Mouse (Mus musculus): ENCODE measurements around the gene Nmd3. TPM values are rescaled to one million over a fixed set of nuclear protein-coding genes. Genes with fewer than 3 reads are reported as not detected.

Nmd3 gene
- polyA plus RNA-seq, 1 experiment from 2014 or later, result 100 TPM

DNA sequence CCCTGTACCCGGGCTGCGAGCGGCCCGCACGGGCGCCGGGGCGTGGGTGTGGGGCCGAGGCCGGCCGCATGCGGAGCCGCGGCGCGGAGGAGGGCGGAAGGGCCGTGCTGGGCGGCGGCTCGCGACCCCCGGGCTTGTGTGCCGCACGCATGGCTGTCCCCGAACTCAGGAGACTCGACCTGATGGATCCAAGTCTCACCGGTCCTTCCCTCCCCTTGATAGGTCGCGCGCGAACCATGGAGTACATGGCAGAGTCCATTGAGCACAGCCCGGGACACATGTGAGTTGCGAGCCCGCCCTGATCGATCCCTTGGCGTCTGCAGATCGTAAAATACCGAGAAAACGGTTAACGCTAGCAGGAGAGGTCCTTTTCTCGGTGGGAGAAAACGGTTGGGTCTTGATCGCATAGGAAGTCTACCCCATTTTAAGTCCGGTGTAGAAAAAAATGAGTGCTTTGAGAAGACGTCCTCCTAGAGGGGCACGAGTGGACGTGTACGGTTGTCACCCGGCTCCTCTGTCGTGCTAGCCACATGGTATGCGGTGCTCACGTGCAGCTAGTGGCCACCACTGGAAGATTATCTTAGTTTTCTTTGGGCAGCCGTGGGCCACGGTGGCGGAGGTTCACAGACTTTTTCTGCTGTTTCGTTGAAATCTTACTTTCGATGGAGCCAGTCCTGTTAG lies 542 bp downstream of the Nmd3 start:
- ATAC-seq (ENCODE audit: insufficient number of reproducible peaks, low FRiP score), result peak; percentile 73
- H3K4me2 ChIP-seq, result peak overlapping the region; percentile 80
- peaks cover 13% of the 10 kb centered on the region for H3K36me3 ChIP-seq
- peak overlapping the region; percentile 98 for H3K4me3 ChIP-seq
- H3K27ac ChIP-seq (ENCODE audit: poor library complexity, severe bottlenecking), result peak overlapping the region; percentile 93
- WGBS, result under 1% methylated on average over 58 of the region's 58 CpGs
- no peaks in the 10 kb centered on the region for H3K9me3 ChIP-seq (replicated peaks)
- peaks cover 12% of the 10 kb centered on the region for H3K4me1 ChIP-seq (replicated peaks)
- H3K9ac ChIP-seq, result peak overlapping the region; percentile 97
- H3K27me3 ChIP-seq (replicated peaks), result no peaks in the 10 kb centered on the region

DNA sequence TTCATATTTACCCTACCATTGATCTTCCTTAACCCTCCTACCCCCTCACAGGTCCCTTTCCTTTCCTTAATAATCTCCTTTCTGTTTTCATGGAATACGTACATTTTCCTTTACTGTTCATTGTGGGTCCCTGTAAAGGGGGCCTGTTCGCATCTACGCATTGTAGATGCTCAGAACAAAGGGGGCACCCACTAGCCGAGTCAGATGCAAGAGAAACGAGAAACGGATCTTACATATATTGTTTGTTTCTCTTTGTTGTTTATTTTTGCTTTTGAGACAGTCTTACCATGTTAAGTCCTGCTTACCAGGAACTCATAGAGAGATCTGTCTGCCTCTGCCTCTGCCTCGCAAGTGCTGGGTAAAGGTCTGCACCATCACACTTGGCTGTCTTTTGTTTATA lies 1.4 kb downstream of the Nmd3 start:
- no peak overlapping the region for H3K27ac ChIP-seq (ENCODE audit: poor library complexity, severe bottlenecking)
- peak overlapping the region; percentile 80 for H3K4me2 ChIP-seq
- no peaks in the 10 kb centered on the region for H3K9me3 ChIP-seq (replicated peaks)
- WGBS, result 43% methylated on average over 7 of the region's 7 CpGs
- H3K4me3 ChIP-seq, result peak overlapping the region; percentile 98
- peaks cover 14% of the 10 kb centered on the region for H3K36me3 ChIP-seq
- H3K9ac ChIP-seq, result peak overlapping the region; percentile 97; the same call in 1 of the 2 replicates
- peaks cover 12% of the 10 kb centered on the region for H3K4me1 ChIP-seq (replicated peaks)
- ATAC-seq (ENCODE audit: insufficient number of reproducible peaks, low FRiP score), result no peak
- H3K27me3 ChIP-seq (replicated peaks), result no peaks in the 10 kb centered on the region

DNA sequence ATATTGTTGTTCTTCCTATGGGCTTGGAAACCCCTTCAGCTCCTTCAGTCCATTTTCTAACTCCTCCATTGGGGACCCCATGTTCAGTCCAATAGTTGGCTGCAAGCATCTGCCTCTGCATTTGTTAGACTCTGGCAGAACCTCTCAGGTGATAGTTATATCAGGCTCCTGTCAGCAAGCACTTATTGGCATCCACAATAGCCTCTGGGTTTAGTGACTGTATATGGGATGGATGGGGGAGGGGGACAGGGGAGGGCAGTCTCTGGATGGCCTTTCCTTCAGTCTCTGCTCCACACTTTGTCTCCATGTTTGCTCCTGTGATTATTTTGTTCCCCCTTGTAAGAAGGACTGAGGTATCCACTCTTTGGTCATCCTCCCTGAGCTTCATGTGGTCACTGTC lies 9.1 kb downstream of the Nmd3 start:
- Histone ChIP-seq H3K9me3 (replicated peaks) (no peaks in the 10 kb centered on the region), H3K27ac (ENCODE audit: poor library complexity, severe bottlenecking) (no peak overlapping the region), H3K4me2 (no peak overlapping the region), H3K4me3 (no peak overlapping the region), H3K27me3 (replicated peaks) (no peaks in the 10 kb centered on the region), H3K36me3 (peaks cover 44% of the 10 kb centered on the region), H3K9ac (no peak overlapping the region), H3K4me1 (replicated peaks) (peaks cover 7% of the 10 kb centered on the region)
- ATAC-seq (ENCODE audit: insufficient number of reproducible peaks, low FRiP score), result no peak

DNA sequence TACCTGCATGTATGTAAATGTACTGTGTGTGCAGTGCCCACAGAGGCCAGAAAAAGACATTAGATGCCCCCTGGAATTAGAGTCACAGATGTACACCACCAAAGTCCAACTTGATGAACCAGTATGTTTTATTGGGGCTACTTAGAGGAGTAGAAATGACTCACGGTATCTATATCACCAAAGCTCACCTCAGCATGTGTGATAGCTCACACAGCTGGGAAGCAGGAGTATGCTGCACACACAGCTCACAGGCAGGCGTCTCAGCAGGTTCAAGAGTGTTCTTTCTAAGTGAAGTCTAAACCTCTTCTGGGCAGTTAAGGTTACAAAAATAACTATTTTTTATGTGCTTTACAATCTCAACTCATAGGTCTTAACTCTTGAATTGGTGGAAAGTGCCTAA lies 12.2 kb downstream of the Nmd3 start:
- no peak for ATAC-seq (ENCODE audit: insufficient number of reproducible peaks, low FRiP score)
- peaks cover 48% of the 10 kb centered on the region for H3K36me3 ChIP-seq
- H3K27ac ChIP-seq (ENCODE audit: poor library complexity, severe bottlenecking), result no peak overlapping the region
- no peak overlapping the region for H3K9ac ChIP-seq
- H3K9me3 ChIP-seq (replicated peaks), result no peaks in the 10 kb centered on the region
- H3K27me3 ChIP-seq (replicated peaks), result no peaks in the 10 kb centered on the region
- no peak overlapping the region for H3K4me2 ChIP-seq
- H3K4me3 ChIP-seq, result no peak overlapping the region
- peaks cover 7% of the 10 kb centered on the region for H3K4me1 ChIP-seq (replicated peaks)
- WGBS, result 84% methylated on average over 2 of the region's 2 CpGs

DNA sequence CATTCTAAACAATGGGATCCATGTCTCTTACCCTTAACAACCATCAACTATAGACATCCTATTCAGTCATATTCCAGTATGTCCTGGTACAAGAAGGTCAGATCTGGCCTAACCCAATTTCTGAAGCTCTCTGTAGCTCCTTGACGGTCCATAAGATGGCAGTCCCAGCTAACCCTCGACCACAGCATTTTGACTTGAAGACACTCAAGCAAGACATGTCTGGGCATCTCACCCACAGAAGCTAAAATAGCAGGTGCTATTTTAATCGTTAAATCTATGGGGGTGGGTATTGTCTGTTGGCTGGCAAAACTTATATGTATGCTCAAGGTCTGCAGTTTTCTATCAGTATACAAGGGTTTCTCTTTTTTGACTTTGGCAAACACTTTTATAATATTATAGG lies 33.4 kb downstream of the Nmd3 start:
- H3K36me3 ChIP-seq, result peaks cover 54% of the 10 kb centered on the region

DNA sequence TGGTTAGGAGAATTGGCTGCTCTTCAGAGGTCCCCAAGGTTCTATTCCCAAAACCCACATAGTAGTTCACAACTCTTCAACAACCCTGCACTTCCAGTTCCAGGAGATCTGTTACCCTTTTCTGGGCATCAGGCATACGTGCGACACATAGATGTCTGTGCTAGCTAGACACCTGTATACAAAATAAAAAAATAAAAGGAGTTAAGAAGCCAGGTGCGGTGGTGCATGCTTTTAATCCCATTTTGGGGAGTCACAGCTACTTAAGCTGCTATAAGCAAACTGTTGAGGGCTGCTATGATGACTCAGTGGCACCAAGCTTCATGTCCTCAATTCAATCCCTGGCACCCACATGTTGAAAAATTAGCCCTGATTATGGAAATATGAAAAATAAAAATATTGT lies 34.2 kb downstream of the Nmd3 start:
- Histone ChIP-seq H3K27me3 (replicated peaks) (no peaks in the 10 kb centered on the region), H3K9ac (no peak overlapping the region), H3K27ac (ENCODE audit: poor library complexity, severe bottlenecking) (no peak overlapping the region), H3K9me3 (replicated peaks) (no peaks in the 10 kb centered on the region), H3K4me3 (no peak overlapping the region), H3K4me2 (no peak overlapping the region), H3K4me1 (replicated peaks) (no peaks in the 10 kb centered on the region), H3K36me3 (peaks cover 49% of the 10 kb centered on the region)
- no peak for ATAC-seq (ENCODE audit: insufficient number of reproducible peaks, low FRiP score)
- WGBS, result 91% methylated on average over 3 of the region's 3 CpGs

More for the DNA sequence above, 33.4 kb downstream of the Nmd3 start:
- Histone ChIP-seq H3K4me3 (no peak overlapping the region), H3K27ac (ENCODE audit: poor library complexity, severe bottlenecking) (no peak overlapping the region), H3K4me1 (replicated peaks) (no peaks in the 10 kb centered on the region), H3K9me3 (replicated peaks) (no peaks in the 10 kb centered on the region), H3K27me3 (replicated peaks) (no peaks in the 10 kb centered on the region), H3K4me2 (no peak overlapping the region), H3K9ac (no peak overlapping the region)
- 71% methylated on average over 3 of the region's 3 CpGs for WGBS
- ATAC-seq (ENCODE audit: insufficient number of reproducible peaks, low FRiP score), result no peak

DNA sequence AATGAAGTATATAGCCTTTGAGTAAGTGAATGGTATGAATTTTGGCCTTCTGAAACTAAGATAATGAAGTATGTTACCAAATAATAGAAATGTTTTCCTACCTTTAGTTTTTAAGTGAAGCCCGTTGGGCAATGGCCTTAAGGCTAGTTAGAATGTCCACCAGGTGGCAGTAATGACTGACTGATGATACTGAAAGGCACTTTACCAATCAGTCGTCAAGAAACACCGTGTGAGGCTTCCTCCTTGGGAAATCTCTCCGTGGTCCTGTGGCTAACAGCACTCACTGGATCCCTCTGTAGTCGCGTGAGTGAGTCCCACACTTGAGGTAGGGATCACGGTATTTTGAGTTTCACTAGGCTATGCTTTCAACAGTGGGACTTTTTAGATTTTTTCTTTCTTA lies 34.7 kb downstream of the Nmd3 start:
- Histone ChIP-seq H3K27ac (ENCODE audit: poor library complexity, severe bottlenecking) (no peak overlapping the region), H3K9me3 (replicated peaks) (no peaks in the 10 kb centered on the region), H3K36me3 (peaks cover 46% of the 10 kb centered on the region), H3K4me1 (replicated peaks) (no peaks in the 10 kb centered on the region), H3K27me3 (replicated peaks) (no peaks in the 10 kb centered on the region), H3K4me3 (no peak overlapping the region), H3K4me2 (no peak overlapping the region), H3K9ac (no peak overlapping the region)
- no peak for ATAC-seq (ENCODE audit: insufficient number of reproducible peaks, low FRiP score)
- 25% methylated on average over 7 of the region's 7 CpGs for WGBS

DNA sequence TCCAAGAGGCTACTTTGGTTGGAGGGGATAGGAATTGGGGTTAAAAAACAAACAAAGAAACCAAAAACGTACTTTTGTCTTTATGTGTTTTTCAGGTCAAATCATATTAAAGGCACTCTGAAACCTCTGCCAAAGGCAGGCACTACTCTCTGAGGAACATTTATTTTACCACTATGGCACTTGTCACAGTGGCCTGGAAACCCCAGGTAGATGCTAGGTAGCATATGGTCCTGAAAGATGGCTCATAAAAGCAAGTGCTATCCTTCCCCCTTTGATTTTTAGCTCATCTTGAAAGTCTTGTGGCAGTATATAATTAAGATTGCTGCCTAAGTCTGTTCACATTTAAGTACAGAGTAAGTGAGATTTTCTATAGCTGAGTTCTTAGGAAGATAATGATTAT lies 35.7 kb downstream of the Nmd3 start:
- Histone ChIP-seq H3K9ac (no peak overlapping the region), H3K27ac (ENCODE audit: poor library complexity, severe bottlenecking) (no peak overlapping the region), H3K4me3 (no peak overlapping the region), H3K36me3 (peaks cover 45% of the 10 kb centered on the region), H3K27me3 (replicated peaks) (no peaks in the 10 kb centered on the region), H3K4me1 (replicated peaks) (no peaks in the 10 kb centered on the region), H3K4me2 (no peak overlapping the region), H3K9me3 (replicated peaks) (no peaks in the 10 kb centered on the region)
- ATAC-seq (ENCODE audit: insufficient number of reproducible peaks, low FRiP score), result no peak
- WGBS, result 94% methylated on average over 1 of the region's 1 CpGs

DNA sequence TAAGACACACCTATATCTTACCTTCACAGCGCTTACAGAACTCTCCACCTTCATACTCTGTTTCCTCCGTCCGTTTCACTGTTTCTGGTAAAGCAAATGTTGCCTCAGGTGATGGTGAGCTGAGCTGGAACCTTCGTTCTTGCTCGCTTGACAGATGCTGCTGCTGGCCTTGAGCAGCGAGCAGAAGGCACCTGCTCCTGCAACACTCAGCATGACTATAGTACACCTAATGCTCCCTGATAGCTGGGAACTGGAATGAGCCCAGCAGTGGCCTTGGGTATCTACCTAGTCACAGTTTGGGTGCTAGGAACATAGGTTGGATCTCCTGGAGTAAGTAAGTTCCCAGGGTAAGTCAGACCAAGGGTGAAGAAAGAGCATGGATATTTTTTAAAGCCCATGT lies 38.3 kb downstream of the Nmd3 start:
- Histone ChIP-seq H3K4me2 (no peak overlapping the region), H3K9me3 (replicated peaks) (no peaks in the 10 kb centered on the region), H3K27ac (ENCODE audit: poor library complexity, severe bottlenecking) (no peak overlapping the region), H3K9ac (no peak overlapping the region), H3K4me1 (replicated peaks) (no peaks in the 10 kb centered on the region), H3K4me3 (no peak overlapping the region), H3K27me3 (replicated peaks) (no peaks in the 10 kb centered on the region), H3K36me3 (peaks cover 32% of the 10 kb centered on the region)
- no peak for ATAC-seq (ENCODE audit: insufficient number of reproducible peaks, low FRiP score)
- 88% methylated on average over 6 of the region's 6 CpGs for WGBS

DNA sequence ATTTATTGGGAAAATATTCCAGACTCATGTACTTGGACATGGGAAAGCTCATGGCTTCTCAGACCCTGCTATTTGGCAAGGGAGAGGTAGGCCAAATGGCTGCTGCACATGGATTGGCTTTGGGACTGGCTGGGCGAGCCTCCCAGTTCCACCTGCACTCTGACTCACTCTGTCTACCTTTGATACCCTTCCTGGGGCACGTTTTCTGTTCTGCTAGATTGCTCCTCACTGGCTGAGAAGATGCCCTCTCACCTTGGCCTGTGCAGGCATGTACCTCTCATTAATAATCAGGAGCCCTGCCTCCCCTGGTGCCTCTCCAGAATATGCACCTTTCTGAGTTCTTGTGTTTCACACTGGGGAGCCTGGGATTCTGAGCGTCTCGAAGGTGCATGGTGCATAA lies 39.4 kb downstream of the Nmd3 start:
- Histone ChIP-seq H3K4me2 (no peak overlapping the region), H3K4me3 (no peak overlapping the region), H3K36me3 (peaks cover 35% of the 10 kb centered on the region), H3K27ac (ENCODE audit: poor library complexity, severe bottlenecking) (no peak overlapping the region), H3K27me3 (replicated peaks) (no peaks in the 10 kb centered on the region), H3K9me3 (replicated peaks) (no peaks in the 10 kb centered on the region), H3K4me1 (replicated peaks) (no peaks in the 10 kb centered on the region), H3K9ac (no peak overlapping the region)
- WGBS, result 86% methylated on average over 4 of the region's 4 CpGs
- no peak for ATAC-seq (ENCODE audit: insufficient number of reproducible peaks, low FRiP score)

DNA sequence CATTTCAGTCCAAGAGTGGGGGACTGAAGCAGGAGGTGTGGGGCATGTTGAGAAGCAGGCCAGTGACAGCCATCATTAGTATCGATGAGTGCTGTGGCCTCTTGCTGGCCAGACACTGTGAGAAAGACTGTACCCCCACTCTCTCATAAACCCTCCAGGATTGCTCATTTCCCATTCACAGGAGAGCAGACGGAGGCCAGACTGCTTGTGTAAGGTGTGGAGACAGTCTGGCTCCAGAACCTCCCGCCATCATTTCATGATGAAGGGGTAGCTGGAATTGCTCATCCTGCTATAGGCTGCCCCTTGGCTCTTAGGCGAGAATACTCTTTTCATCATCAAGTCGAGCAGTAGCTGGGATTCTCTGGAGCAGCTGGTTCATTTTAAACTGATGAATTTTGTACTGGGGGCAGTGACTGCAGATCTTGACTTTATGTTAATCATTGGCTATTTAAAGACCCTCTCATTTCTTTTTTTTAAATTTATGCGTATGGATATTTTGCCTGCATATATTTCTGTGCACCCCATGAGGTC lies 41.1 kb downstream of the Nmd3 start:
- Histone ChIP-seq H3K4me1 (replicated peaks) (no peaks in the 10 kb centered on the region), H3K27ac (ENCODE audit: poor library complexity, severe bottlenecking) (no peak overlapping the region), H3K36me3 (peaks cover 36% of the 10 kb centered on the region), H3K4me3 (no peak overlapping the region), H3K9me3 (replicated peaks) (no peaks in the 10 kb centered on the region), H3K4me2 (no peak overlapping the region), H3K9ac (no peak overlapping the region), H3K27me3 (replicated peaks) (no peaks in the 10 kb centered on the region)
- ATAC-seq (ENCODE audit: insufficient number of reproducible peaks, low FRiP score), result no peak
- 77% methylated on average over 6 of the region's 6 CpGs for WGBS

Data from heart, embryonic 12.5 days (tissue).